Comparison of ENCODE assay signal across 30 mouse cellular contexts in genomic region chr6:144751581-144751980, GRCm38 (mm10). TPM values are rescaled to one million over a fixed set of nuclear protein-coding genes. Genes with fewer than 3 reads are reported as not detected.
"Had no signal": no experiment of that assay in that cellular context is flagged by ENCODE, and none has a peak within 500 bp of the region (broad histone marks: within the 10 kb centered on the region; RNA-seq: fewer than 3 reads in every experiment).

No protein-coding gene starts in this region.

- H3K4me2 ChIP-seq: limb, embryonic 12.5 days; limb, embryonic 13.5 days; limb, embryonic 15.5 days; liver, embryonic 11.5 days; liver, embryonic 12.5 days; liver, embryonic 13.5 days; liver, embryonic 15.5 days; lung, embryonic 14.5 days; lung, embryonic 15.5 days; midbrain, embryonic 12.5 days; midbrain, embryonic 13.5 days; midbrain, embryonic 15.5 days had no signal

- ATAC-seq: liver, embryonic 12.5 days; liver, postnatal 0 days; lung, postnatal 0 days; midbrain, embryonic 13.5 days; midbrain, embryonic 15.5 days; midbrain, embryonic 16.5 days had no signal

- H3K4me1 ChIP-seq: megakaryocyte, embryonic 14.5 days; midbrain, embryonic 15.5 days had no signal

- H3K27me3 ChIP-seq: limb, embryonic 12.5 days; limb, embryonic 13.5 days; limb, embryonic 15.5 days; liver, embryonic 12.5 days; liver, embryonic 13.5 days; liver, embryonic 15.5 days; lung, embryonic 15.5 days; midbrain, embryonic 12.5 days; midbrain, embryonic 13.5 days; midbrain, embryonic 15.5 days had no signal

- H3K27ac ChIP-seq: left cerebral cortex, adult 2 months; limb, embryonic 10.5 days; limb, embryonic 12.5 days; limb, embryonic 13.5 days; limb, embryonic 15.5 days; liver, embryonic 12.5 days; liver, embryonic 13.5 days; liver, embryonic 14.5 days; liver, embryonic 15.5 days; lung, embryonic 15.5 days; macrophage; midbrain, embryonic 10.5 days; midbrain, embryonic 12.5 days; midbrain, embryonic 13.5 days; midbrain, embryonic 15.5 days had no signal

- H3K36me3 ChIP-seq: limb, embryonic 12.5 days; limb, embryonic 13.5 days; limb, embryonic 15.5 days; liver, embryonic 12.5 days; liver, embryonic 13.5 days; liver, embryonic 15.5 days; lung, embryonic 15.5 days; midbrain, embryonic 10.5 days; midbrain, embryonic 12.5 days; midbrain, embryonic 13.5 days; midbrain, embryonic 15.5 days had no signal

- DNase-seq: left cerebral cortex, postnatal 4 days; liver; liver, embryonic 13.5 days; liver, postnatal 0 days; lung, adult 18-20 months; lung, adult 2 months; lung, embryonic 14.5 days; lung, postnatal 10 days; lung, postnatal 14 days; lung, postnatal 36 days; lung, postnatal 4 days had no signal

- H3K9me3 ChIP-seq: limb, embryonic 10.5 days; limb, embryonic 12.5 days; limb, embryonic 13.5 days; limb, embryonic 15.5 days; liver, embryonic 13.5 days; liver, embryonic 15.5 days; lung, embryonic 15.5 days; midbrain, embryonic 12.5 days; midbrain, embryonic 13.5 days; midbrain, embryonic 15.5 days had no signal

- H3K9ac ChIP-seq: limb, embryonic 12.5 days; limb, embryonic 13.5 days; limb, embryonic 15.5 days; liver, embryonic 12.5 days; liver, embryonic 13.5 days; liver, embryonic 14.5 days; liver, embryonic 15.5 days; liver, postnatal 0 days; lung, embryonic 14.5 days; lung, embryonic 15.5 days; midbrain, embryonic 12.5 days; midbrain, embryonic 13.5 days; midbrain, embryonic 15.5 days had no signal

- H3K4me3 ChIP-seq: left cerebral cortex, adult 2 months; limb, embryonic 10.5 days; limb, embryonic 12.5 days; limb, embryonic 13.5 days; limb, embryonic 15.5 days; liver, embryonic 12.5 days; liver, embryonic 13.5 days; liver, embryonic 15.5 days; lung, embryonic 15.5 days; megakaryocyte, embryonic 14.5 days; midbrain, embryonic 10.5 days; midbrain, embryonic 12.5 days; midbrain, embryonic 13.5 days; midbrain, embryonic 15.5 days; myocyte had no signal

RNA-seq across cellular contexts. Expression of gene Sox5, which starts 30.2 kb away (rescaled TPM):
- polyA plus RNA-seq: macrophage had no signal
